Mouse (Mus musculus): ENCODE results near the gene Btf3.

GRCm38 (mm10) chr13:98311597-98311996 is 5.2 kb downstream of the Btf3 start:
- TF ChIP-seq POLR2A (IDR thresholded peaks at IDR 0.05; ENCODE audit: low read depth, low read length) (no peak), CTCF (IDR thresholded peaks at IDR 0.05; ENCODE audit: extremely low read depth, insufficient read length, insufficient replicate concordance, low read depth, low read length) (no peak)

Data from small intestine, adult 2 months (tissue).